Mouse (Mus musculus): ENCODE results near the gene Uncx.

DNA sequence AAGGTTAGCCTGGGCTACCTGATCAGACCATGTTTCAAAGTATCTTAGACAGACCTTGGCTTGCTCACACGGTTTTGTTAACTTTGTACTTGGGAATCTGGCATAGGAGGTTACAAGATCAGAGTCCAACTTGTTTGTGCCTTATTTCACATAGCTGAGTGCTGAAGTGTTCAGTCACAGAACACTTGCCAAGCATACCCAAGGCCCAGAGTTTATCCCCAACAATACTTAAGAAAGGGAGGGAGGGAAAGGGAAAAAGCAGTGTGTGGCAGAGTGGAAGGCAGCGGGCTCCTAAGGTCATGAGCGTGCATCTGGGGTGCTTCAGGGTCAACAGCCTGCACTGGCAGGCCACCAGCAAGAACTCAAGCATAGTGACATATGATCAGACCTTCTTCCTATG is 48.7 kb downstream of the Uncx start:
- no peak for TF ChIP-seq CTCF (IDR thresholded peaks at IDR 0.05; ENCODE audit: insufficient read depth, low read length)
- no peak for TF ChIP-seq POLR2A (IDR thresholded peaks at IDR 0.05; ENCODE audit: borderline replicate concordance, extremely low read depth, low read depth, low read length)
